Comparison of ENCODE assay signal across 15 mouse cellular contexts in genomic region chr9:106192998-106193397, GRCm38 (mm10). TPM values are rescaled to one million over a fixed set of nuclear protein-coding genes. Genes with fewer than 3 reads are reported as not detected.
A peak's percentile ranks its signal among the peaks of the same experiment; 100 is the strongest.
DNase-seq lines count a peak whose midpoint lies in the region; ATAC-seq lines count a peak whose summit lies in the region.
"Had no signal": no experiment of that assay in that cellular context is flagged by ENCODE, and none has a peak within 500 bp of the region (broad histone marks: within the 10 kb centered on the region; RNA-seq: fewer than 3 reads in every experiment).

No protein-coding gene starts in this region.

- WGBS in limb, embryonic 15.5 days: 81% methylated on average over 1 of the region's 1 CpGs

- H3K4me1 ChIP-seq in limb, embryonic 15.5 days: peaks cover 6% of the 10 kb centered on the region

- DNase-seq in frontal cortex, postnatal 36 days (ENCODE audit: low spot score in 2 of 2): no peak
- DNase-seq in spleen, postnatal 36 days (ENCODE audit: low spot score in 2 of 2): peak; percentile 73 to 74
- DNase-seq in spleen, postnatal 14 days (ENCODE audit: low spot score in 2 of 2): no peak
- no peak for DNase-seq in cerebellum, adult 18-20 months
- no peak for DNase-seq in ovary, postnatal 10 days (ENCODE audit: low spot score)
- DNase-seq: adrenal gland, postnatal 25 days; cerebellum, adult 9-11 months; kidney, adult 2 months; thymus, postnatal 36 days had no signal

- 0 out of 2 replicates have a peak overlapping the region, but pooled peaks have one; percentile 9 for H3K27ac ChIP-seq in limb, embryonic 15.5 days
- H3K27ac ChIP-seq: embryonic facial prominence, embryonic 15.5 days; lung, embryonic 15.5 days had no signal

- no peak overlapping the region for H3K4me3 ChIP-seq in limb, embryonic 15.5 days
- H3K4me3 ChIP-seq: embryonic facial prominence, embryonic 15.5 days; lung, embryonic 15.5 days had no signal

- no peak overlapping the region for H3K9ac ChIP-seq in limb, embryonic 15.5 days
- H3K9ac ChIP-seq: embryonic facial prominence, embryonic 15.5 days; lung, embryonic 15.5 days had no signal

- no peak overlapping the region for H3K4me2 ChIP-seq in limb, embryonic 15.5 days
- H3K4me2 ChIP-seq: embryonic facial prominence, embryonic 15.5 days; lung, embryonic 15.5 days had no signal

- H3K9me3 ChIP-seq in limb, embryonic 15.5 days: no peaks in the 10 kb centered on the region
- H3K9me3 ChIP-seq: embryonic facial prominence, embryonic 15.5 days; lung, embryonic 15.5 days had no signal

- ATAC-seq in frontal cortex, adult (ENCODE audit: low TSS enrichment): peak; percentile 79
- no peak for ATAC-seq in limb, embryonic 15.5 days (ENCODE audit: insufficient number of reproducible peaks, low FRiP score, low TSS enrichment, low read depth)
- ATAC-seq in erythroblast, adult 5-6 weeks (replicated peaks; ENCODE audit: low FRiP score, poor library complexity, severe bottlenecking): no peak
- ATAC-seq: midbrain, embryonic 16.5 days had no signal

- H3K27me3 ChIP-seq in limb, embryonic 15.5 days: no peaks in the 10 kb centered on the region
- H3K27me3 ChIP-seq: embryonic facial prominence, embryonic 15.5 days; lung, embryonic 15.5 days had no signal

- H3K36me3 ChIP-seq in limb, embryonic 15.5 days: peaks cover 78% of the 10 kb centered on the region

RNA-seq across cellular contexts. Expression of gene Ppm1m, which starts 6.5 kb away (rescaled TPM):
- 48.6 and 52.2 TPM in 2 replicates for polyA plus RNA-seq in limb, embryonic 15.5 days (2015; fragmentation: Nextera tagmentation; extraction: Ambion mirVana)
- total RNA-seq in erythroblast, adult 5-6 weeks (2015; ENCODE audit: low replicate concordance): 6.9 and 11.7 TPM in 2 replicates
- 9.0 and 17.0 TPM in 2 replicates for total RNA-seq in erythroblast, adult 5-6 weeks (2017; ENCODE audit: low replicate concordance)

RNA-seq across cellular contexts. Expression of gene Twf2, which starts 9.9 kb away (rescaled TPM):
- polyA plus RNA-seq in limb, embryonic 15.5 days (2015; fragmentation: Nextera tagmentation; extraction: Ambion mirVana): 60.0 and 68.5 TPM in 2 replicates
- total RNA-seq in erythroblast, adult 5-6 weeks (2015; ENCODE audit: low replicate concordance): 11.7 and 20.5 TPM in 2 replicates
- total RNA-seq in erythroblast, adult 5-6 weeks (2017; ENCODE audit: low replicate concordance): 18.5 and 25.8 TPM in 2 replicates

RNA-seq across cellular contexts. Expression of gene Wdr82, which starts 22.3 kb away (rescaled TPM):
- polyA plus RNA-seq in limb, embryonic 15.5 days (2015; fragmentation: Nextera tagmentation; extraction: Ambion mirVana): 23.5 and 29.2 TPM in 2 replicates
- 16.5 and 18.6 TPM in 2 replicates for total RNA-seq in erythroblast, adult 5-6 weeks (2015; ENCODE audit: low replicate concordance)
- total RNA-seq in erythroblast, adult 5-6 weeks (2017; ENCODE audit: low replicate concordance): 19.7 and 23.3 TPM in 2 replicates

RNA-seq across cellular contexts. Expression of gene Tlr9, which starts 29.4 kb away (rescaled TPM):
- polyA plus RNA-seq in limb, embryonic 15.5 days (2015; fragmentation: Nextera tagmentation; extraction: Ambion mirVana): 0.07 and 0.12 TPM in 2 replicates
- 5.0 and 6.1 TPM in 2 replicates for total RNA-seq in erythroblast, adult 5-6 weeks (2015; ENCODE audit: low replicate concordance)
- 0.56 and 1.9 TPM in 2 replicates for total RNA-seq in erythroblast, adult 5-6 weeks (2017; ENCODE audit: low replicate concordance)
- polyA plus RNA-seq: lung, embryonic 15.5 days; midbrain, embryonic 16.5 days had no signal

RNA-seq across cellular contexts. Expression of gene Glyctk, which starts 35.1 kb away (rescaled TPM):
- polyA plus RNA-seq in limb, embryonic 15.5 days (2015; fragmentation: Nextera tagmentation; extraction: Ambion mirVana): 2.5 TPM in 2 replicates
- total RNA-seq in erythroblast, adult 5-6 weeks (2015; ENCODE audit: low replicate concordance): 0.84 TPM in 1 of 2 replicates, not detected in the other
- 0.60 TPM in 1 of 2 replicates, not detected in the other for total RNA-seq in erythroblast, adult 5-6 weeks (2017; ENCODE audit: low replicate concordance)

Comparison
In these comparisons a context has a peak if more than half of its experiments do, and no peak if none do; other contexts are left out.
1. DNase-seq: peak in spleen, postnatal 36 days (2 of 2); none in frontal cortex, postnatal 36 days (0 of 2), spleen, postnatal 14 days (0 of 2), cerebellum, adult 18-20 months (0 of 2) and ovary, postnatal 10 days (single experiment).